Mouse (Mus musculus) liver, embryonic 16.5 days (tissue): ENCODE results near the gene Armh1. TPM values are rescaled to one million over a fixed set of nuclear protein-coding genes. Genes with fewer than 3 reads are reported as not detected.

Experiments
- ATAC-seq: fragments of 200-750 bp; cut with Nextera tagmentation; 2 replicates; pipeline ENCODE4 v1.8.0; 2017; ENCODE audit warnings: low read depth, mild to moderate bottlenecking, moderate number of reproducible peaks, moderate library complexity
- H3K27ac ChIP-seq: fragments of 300-500 bp; sonication (generic); 2 replicates; pipeline ENCODE4 v1.5.1; 2014; ENCODE audit warnings: mild to moderate bottlenecking, low read length
- H3K27me3 ChIP-seq: fragments of 300-500 bp; sonication (generic); 2 replicates; pipeline ENCODE4 v1.6.1; 2014; ENCODE audit warnings: low read depth, low read length, mixed read lengths; ENCODE audit not compliant: control insufficient read depth, insufficient read depth
- H3K36me3 ChIP-seq: fragments of 300-500 bp; sonication (generic); 2 replicates; pipeline ENCODE4 v1.6.1; 2014; ENCODE audit warnings: mild to moderate bottlenecking; ENCODE audit not compliant: control insufficient read depth, insufficient read depth
- H3K4me1 ChIP-seq: fragments of 300-500 bp; sonication (generic); 2 replicates; pipeline ENCODE4 v1.6.1; 2014; ENCODE audit warnings: low read depth, low read length, mixed read lengths; ENCODE audit not compliant: control insufficient read depth
- H3K4me2 ChIP-seq: fragments of 300-500 bp; sonication (generic); 2 replicates; pipeline ENCODE4 v1.6.1; 2014; ENCODE audit warnings: low read depth, low read length, mixed read lengths
- H3K4me3 ChIP-seq: fragments of 300-500 bp; sonication (generic); 2 replicates; pipeline ENCODE4 v1.5.1; 2014; ENCODE audit warnings: low read depth, mild to moderate bottlenecking, low read length
- H3K9ac ChIP-seq: fragments of 300-500 bp; sonication (generic); 2 replicates; pipeline ENCODE4 v1.6.1; 2014; ENCODE audit warnings: low read depth, low read length
- H3K9me3 ChIP-seq: fragments of 300-500 bp; sonication (generic); replicated peaks from 2 replicates; pipeline ENCODE4 v1.6.1; 2016; ENCODE audit warnings: low read length; ENCODE audit not compliant: control insufficient read depth
- WGBS: fragments of 180-500 bp; shearing (Covaris S2); extraction: QIAGEN DNeasy Blood & Tissue Kit; methylation state at CpG from one replicate; pipeline ENCODE4 v1.1.7; 2014; ENCODE audit not compliant: insufficient replicate concordance; 5-methylcytosine and 5-hydroxymethylcytosine counted together
- polyA plus RNA-seq: library from polyadenylated mRNA; unstranded; fragments of >200 nt; fragmentation: Nextera tagmentation; extraction: Ambion mirVana; gene quantifications from 2 replicates; pipeline ENCODE4 v1.2.1, GENCODE M21; 2015

Armh1 gene
- polyA plus RNA-seq, 1 experiment from 2014 or later = 0.09 TPM

DNA sequence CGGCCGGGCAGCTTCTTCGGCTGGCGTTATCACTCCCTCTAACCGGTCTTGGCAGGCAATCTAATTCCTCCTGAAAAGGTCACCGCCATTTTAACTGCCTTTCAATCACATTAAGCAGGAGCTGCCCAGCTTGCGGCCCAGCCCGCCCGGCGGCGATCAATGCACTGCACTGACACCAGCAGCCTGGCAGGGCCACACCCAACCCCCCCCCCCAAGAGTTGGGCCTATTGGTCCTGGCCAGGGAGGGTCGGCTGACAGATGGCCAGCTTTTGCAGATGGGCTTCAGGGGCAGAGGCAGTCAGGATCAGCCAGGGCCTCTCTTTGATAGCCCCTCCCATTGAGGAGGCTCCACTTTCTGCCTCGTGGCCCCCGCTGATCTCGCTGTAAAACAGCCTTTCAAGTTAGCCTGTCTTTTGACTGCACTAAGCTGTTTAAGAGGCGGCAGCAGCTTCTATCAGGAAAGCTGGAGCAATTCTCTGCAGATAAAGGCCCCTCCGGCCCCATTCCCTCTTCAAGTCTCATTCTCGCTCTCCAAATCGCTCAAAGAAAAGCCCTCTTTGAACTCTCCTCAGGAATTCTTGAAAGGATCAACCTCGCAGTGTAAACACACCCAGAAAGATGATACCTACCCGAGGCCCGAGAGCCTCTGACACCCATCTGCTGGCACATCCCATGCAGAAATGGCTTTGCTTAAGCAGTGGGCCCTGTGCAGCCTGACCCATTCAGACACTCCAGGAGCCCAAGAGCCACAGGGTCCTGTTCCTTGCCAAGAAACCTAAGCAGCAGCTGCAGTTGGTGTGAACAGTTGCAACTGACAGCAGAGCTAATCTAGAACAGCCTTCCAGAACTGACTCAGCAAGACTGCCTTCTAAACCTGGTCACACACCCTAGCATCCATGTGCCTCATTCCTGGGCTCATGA, 31.6 kb upstream of the Armh1 start:
- Histone ChIP-seq H3K4me3 (no peak overlapping the region), H3K9ac (no peak overlapping the region), H3K36me3 (peaks cover 16% of the 10 kb centered on the region), H3K9me3 (no peaks in the 10 kb centered on the region), H3K4me1 (peaks cover 10% of the 10 kb centered on the region), H3K27ac (no peak overlapping the region), H3K4me2 (no peak overlapping the region), H3K27me3 (no peaks in the 10 kb centered on the region)
- WGBS = 72% methylated on average over 22 of the region's 22 CpGs
- ATAC-seq = no peak

DNA sequence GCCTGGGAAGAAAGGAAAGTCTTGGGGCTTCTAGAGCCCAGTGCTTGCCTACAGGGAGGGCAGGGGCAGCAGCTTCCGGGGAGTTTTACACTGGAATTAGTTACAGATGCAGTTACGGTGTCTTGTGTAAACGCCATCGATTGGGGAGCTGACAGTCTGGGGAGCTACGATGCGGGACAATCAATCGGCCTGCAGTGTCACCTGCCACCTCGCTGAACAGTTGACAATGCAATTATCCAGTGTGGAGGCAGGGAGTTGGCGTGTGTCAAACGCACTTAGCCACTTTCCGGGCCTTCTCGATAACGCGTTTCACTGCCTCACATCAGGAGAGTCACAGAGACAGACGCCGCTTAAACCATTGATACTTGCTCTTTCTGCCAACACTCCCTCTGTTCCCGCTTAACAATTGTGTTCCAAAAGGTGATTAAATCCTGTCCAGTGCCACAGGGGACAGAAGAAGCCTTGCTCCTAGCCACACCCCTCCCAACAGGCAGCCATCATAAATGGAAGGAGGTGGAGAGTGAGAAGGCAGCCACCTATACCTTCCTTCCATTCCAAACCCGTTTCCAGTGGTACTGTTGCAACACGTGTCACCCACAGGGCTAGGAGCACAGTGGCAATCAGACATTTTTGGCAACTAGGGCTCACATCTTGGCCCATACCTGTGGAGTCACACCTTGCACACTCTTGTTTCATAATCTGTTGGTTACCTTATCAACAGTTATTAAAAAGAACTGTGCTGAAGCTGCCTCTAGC, 29.3 kb upstream of the Armh1 start:
- peaks cover 31% of the 10 kb centered on the region for H3K36me3 ChIP-seq
- no peaks in the 10 kb centered on the region for H3K9me3 ChIP-seq
- ATAC-seq = no peak
- 78% methylated on average over 19 of the region's 19 CpGs for WGBS
- no peaks in the 10 kb centered on the region for H3K4me1 ChIP-seq
- H3K9ac ChIP-seq = no peak overlapping the region
- H3K4me2 ChIP-seq = no peak overlapping the region
- no peaks in the 10 kb centered on the region for H3K27me3 ChIP-seq
- H3K27ac ChIP-seq = no peak overlapping the region
- H3K4me3 ChIP-seq = no peak overlapping the region

DNA sequence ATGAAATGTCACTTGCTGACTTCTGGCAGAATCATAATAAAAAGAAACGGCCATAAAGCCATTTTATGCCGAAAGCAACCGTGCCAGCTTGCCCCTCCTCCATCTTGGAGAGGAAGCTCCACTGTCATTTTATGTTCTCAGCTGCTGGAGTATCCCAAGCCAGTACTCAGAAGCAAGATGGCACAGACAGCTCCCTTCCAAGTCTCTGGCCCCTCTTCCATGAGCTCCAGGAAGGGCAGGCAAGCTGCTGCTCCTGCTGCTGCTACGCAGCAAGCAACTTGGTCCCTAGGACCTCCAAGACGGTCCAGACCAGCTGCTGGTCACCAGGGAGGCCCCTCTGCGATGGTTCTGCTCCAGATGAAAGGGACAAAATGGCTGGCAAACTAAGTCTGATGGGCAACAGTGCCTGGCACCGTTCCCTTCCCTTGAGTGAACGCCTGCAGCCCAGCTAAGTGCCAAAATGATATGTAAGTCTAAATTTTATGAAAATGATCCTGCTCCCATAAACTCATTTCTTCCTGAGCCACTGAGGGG, 28.5 kb upstream of the Armh1 start:
- H3K27ac ChIP-seq = no peak overlapping the region
- ATAC-seq = no peak
- 86% methylated on average over 8 of the region's 8 CpGs for WGBS
- H3K27me3 ChIP-seq = no peaks in the 10 kb centered on the region
- no peak overlapping the region for H3K9ac ChIP-seq
- no peaks in the 10 kb centered on the region for H3K4me1 ChIP-seq
- H3K4me3 ChIP-seq = no peak overlapping the region
- no peak overlapping the region for H3K4me2 ChIP-seq
- H3K36me3 ChIP-seq = peaks cover 37% of the 10 kb centered on the region
- H3K9me3 ChIP-seq = no peaks in the 10 kb centered on the region

DNA sequence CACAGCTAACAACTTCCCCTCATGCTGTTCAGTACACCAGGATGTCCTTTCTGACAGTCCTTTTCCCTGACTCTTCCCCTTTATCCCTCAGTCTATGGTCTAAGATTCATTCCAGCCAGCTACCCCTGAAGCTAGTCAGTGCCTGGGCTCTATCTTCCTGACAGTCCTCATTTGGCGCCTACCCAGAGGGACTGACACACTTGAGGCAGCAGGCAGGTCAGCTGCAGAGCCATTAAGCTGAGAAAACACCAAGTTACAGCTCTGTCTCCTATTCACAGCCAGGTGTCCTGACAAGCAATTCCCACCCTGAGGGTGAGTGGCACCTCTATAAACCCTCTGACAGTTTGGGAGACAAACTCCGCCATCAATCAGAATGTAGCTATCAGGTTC, 27.3 kb upstream of the Armh1 start:
- Histone ChIP-seq H3K4me2 (no peak overlapping the region), H3K9me3 (no peaks in the 10 kb centered on the region), H3K4me3 (no peak overlapping the region), H3K4me1 (no peaks in the 10 kb centered on the region), H3K9ac (no peak overlapping the region), H3K27me3 (no peaks in the 10 kb centered on the region), H3K36me3 (peaks cover 38% of the 10 kb centered on the region), H3K27ac (no peak overlapping the region)
- no peak for ATAC-seq
- 86% methylated on average over 2 of the region's 2 CpGs for WGBS

DNA sequence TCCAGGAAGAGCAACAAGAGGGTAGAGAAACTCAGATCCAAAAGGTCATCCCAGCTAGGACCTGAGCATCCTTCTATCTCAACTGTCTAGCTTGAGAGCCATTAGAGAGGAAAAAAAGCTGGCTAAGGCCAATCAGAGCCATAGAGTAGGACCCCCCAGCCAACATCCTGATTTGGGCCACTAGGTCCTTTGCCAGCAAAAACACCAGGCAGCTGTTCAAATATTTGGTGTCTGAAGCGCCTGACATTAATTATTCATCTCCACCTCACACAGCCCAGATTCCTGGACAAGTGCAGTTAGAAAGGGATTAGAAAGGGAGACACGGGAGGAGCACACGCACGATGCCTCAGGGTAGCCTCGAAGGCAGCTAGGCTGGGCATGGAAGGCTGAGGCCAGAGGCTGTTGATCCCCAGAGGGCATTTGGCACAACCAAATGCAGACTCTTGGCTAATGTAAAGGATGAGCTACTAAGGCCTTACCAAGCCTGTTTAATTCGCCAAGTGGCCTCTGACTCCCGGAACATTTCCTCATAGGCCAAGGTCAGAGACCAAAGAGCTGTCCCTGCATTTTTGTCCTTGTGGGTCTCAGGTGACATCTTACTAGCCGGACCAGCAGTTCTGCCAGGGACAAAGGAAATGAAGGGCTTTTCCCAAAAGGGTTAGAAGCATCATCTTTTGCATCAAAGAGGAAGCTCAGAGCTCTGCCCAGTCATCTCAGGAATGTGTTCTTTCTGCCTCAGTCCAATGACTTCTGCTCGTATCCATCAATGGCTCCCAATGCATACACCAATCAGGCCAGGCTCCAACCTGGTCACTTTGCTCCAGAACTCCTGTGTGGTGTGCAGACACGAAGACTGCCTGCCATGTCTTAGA, 26.7 kb upstream of the Armh1 start:
- Histone ChIP-seq H3K9me3 (no peaks in the 10 kb centered on the region), H3K9ac (no peak overlapping the region), H3K27me3 (no peaks in the 10 kb centered on the region), H3K4me1 (no peaks in the 10 kb centered on the region), H3K36me3 (peaks cover 40% of the 10 kb centered on the region), H3K4me2 (no peak overlapping the region), H3K4me3 (no peak overlapping the region), H3K27ac (no peak overlapping the region)
- ATAC-seq = no peak
- WGBS = 78% methylated on average over 10 of the region's 10 CpGs

DNA sequence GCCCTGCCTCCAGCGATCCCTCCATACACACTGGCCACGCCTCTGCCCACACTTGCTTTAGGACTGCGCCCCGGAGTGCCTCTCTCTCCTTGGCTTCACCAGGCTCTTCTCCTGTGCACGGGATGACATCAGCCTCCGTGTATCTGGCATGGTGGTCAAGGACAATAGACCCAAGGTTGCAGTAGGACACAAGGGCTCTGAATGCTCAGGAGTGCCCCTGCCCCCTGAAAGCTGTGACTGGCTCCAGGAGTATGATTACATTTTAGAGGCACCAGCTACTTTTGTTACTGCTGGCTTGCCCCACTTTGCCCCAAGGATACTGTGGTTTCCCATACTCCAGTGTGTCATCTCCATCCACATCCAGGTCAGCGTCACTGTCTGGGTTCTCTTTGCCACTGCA, 25.8 kb upstream of the Armh1 start:
- no peaks in the 10 kb centered on the region for H3K9me3 ChIP-seq
- no peak overlapping the region for H3K9ac ChIP-seq
- H3K4me1 ChIP-seq = no peaks in the 10 kb centered on the region
- 86% methylated on average over 7 of the region's 7 CpGs for WGBS
- H3K4me3 ChIP-seq = no peak overlapping the region
- H3K27me3 ChIP-seq = no peaks in the 10 kb centered on the region
- no peak overlapping the region for H3K4me2 ChIP-seq
- no peak for ATAC-seq
- peaks cover 45% of the 10 kb centered on the region for H3K36me3 ChIP-seq
- H3K27ac ChIP-seq = no peak overlapping the region

DNA sequence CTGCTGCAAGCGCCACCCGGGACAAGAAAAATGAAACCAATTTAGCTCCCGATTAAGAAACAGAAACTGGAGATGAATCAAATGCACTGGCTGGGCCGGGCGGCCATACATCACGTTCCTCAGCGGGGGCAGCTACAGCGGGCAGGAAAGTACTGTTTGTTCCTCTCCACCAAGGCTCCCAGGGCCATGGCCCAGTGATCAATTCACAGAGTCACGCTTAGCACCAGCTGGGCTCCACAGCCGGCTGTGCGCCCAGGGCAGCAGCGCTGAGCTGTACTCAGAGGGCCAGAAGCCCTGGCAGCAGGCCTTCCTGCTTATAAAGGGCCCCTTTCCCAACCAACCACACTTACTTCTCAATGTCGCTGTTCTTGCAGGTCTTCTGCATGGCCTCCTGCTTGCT, 25.1 kb upstream of the Armh1 start:
- no peak for ATAC-seq
- Histone ChIP-seq H3K9me3 (no peaks in the 10 kb centered on the region), H3K4me3 (no peak overlapping the region), H3K4me2 (no peak overlapping the region), H3K27ac (no peak overlapping the region), H3K4me1 (no peaks in the 10 kb centered on the region), H3K9ac (no peak overlapping the region), H3K36me3 (peaks cover 51% of the 10 kb centered on the region), H3K27me3 (no peaks in the 10 kb centered on the region)
- WGBS = 89% methylated on average over 13 of the region's 13 CpGs

DNA sequence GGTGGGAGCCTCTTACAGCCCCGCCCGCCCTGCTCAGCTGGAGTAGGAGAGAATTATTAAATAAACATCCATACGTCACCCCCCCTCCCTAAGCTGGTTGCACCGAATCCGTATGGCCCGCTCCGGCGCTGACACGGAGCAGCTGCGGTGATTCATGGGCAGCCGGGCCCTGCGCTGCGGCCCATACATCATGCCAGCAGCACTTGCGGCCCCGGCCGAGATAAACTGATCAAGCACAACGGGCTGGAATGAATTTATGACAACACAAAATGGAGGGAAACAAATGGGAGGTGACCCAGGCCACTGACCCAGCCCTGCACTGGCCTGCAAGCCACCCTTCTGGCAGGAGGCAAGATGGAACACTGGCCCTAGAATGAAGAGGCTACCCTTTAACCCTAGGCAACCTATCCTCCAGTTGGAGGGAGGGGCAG, 24.4 kb upstream of the Armh1 start:
- H3K9ac ChIP-seq = no peak overlapping the region
- no peak for ATAC-seq
- WGBS = 88% methylated on average over 17 of the region's 17 CpGs
- peaks cover 52% of the 10 kb centered on the region for H3K36me3 ChIP-seq
- H3K27me3 ChIP-seq = no peaks in the 10 kb centered on the region
- H3K9me3 ChIP-seq = no peaks in the 10 kb centered on the region
- no peak overlapping the region for H3K4me3 ChIP-seq
- no peak overlapping the region for H3K27ac ChIP-seq
- no peak overlapping the region for H3K4me2 ChIP-seq
- H3K4me1 ChIP-seq = no peaks in the 10 kb centered on the region
